Mouse (Mus musculus): ENCODE data around the gene Trim30b.
"Not testable (repeated sequence)": the region's sequence is repeated elsewhere in the genome, so short reads cannot be mapped to it uniquely, and the experiment has no call there.

The Trim30b gene

GRCm38 (mm10) chr7:104369736-104370414, at the start of gene Trim30b:
Gene Trim30b (minus strand): TSS chr7:104369884.
- no peak for DNase-seq (ENCODE audit: low spot score)

GRCm38 (mm10) chr7:104404460-104404950, 34.8 kb upstream of the Trim30b start:
- no peak for DNase-seq (ENCODE audit: low spot score)

GRCm38 (mm10) chr7:104401140-104401539, 31.5 kb upstream of the Trim30b start:
- DNase-seq (ENCODE audit: low spot score): no peak

- no peak for DNase-seq (ENCODE audit: low spot score)
Measured at GRCm38 (mm10) chr7:104400698-104401097, 31.0 kb upstream of the Trim30b start, which contains the start of gene Trim30c. Gene Trim30c (minus strand): TSS chr7:104400837.

GRCm38 (mm10) chr7:104398492-104398891, 28.8 kb upstream of the Trim30b start:
- no peak for DNase-seq (ENCODE audit: low spot score)

- DNase-seq (ENCODE audit: low spot score): no peak
Measured at GRCm38 (mm10) chr7:104366339-104366738, 3.3 kb downstream of the Trim30b start.

- no peak for DNase-seq (ENCODE audit: low spot score)
Measured at GRCm38 (mm10) chr7:104353600-104353967, 16.1 kb downstream of the Trim30b start.

- DNase-seq (ENCODE audit: low spot score): no peak
Measured at GRCm38 (mm10) chr7:104352717-104353599, 16.7 kb downstream of the Trim30b start, which contains the start of gene Trim12c. Gene Trim12c (minus strand): TSS chr7:104353362.

GRCm38 (mm10) chr7:104348043-104348442, 21.6 kb downstream of the Trim30b start:
- not testable (repeated sequence) for DNase-seq (ENCODE audit: low spot score)

- not testable (repeated sequence) for DNase-seq (ENCODE audit: low spot score)
Measured at GRCm38 (mm10) chr7:104340744-104341143, 28.9 kb downstream of the Trim30b start.

GRCm38 (mm10) chr7:104335547-104335946, 34.1 kb downstream of the Trim30b start:
- DNase-seq (ENCODE audit: low spot score): not testable (repeated sequence)

- not testable (repeated sequence) for DNase-seq (ENCODE audit: low spot score)
Measured at GRCm38 (mm10) chr7:104329171-104329570, 40.5 kb downstream of the Trim30b start, which contains the start of gene Trim34b. Gene Trim34b (plus strand): TSS chr7:104329471.

GRCm38 (mm10) chr7:104322028-104322427, 47.7 kb downstream of the Trim30b start:
- no peak for DNase-seq (ENCODE audit: low spot score)

- not testable (repeated sequence) for DNase-seq (ENCODE audit: low spot score)
Measured at GRCm38 (mm10) chr7:104315369-104316080, 54.2 kb downstream of the Trim30b start, which contains the start of gene Trim12a. Gene Trim12a (minus strand): TSS chr7:104315466.

- DNase-seq (ENCODE audit: low spot score): no peak
Measured at GRCm38 (mm10) chr7:104314796-104315353, 54.8 kb downstream of the Trim30b start.

Data from MN1 (cell line).